Mouse (Mus musculus) fibroblast of lung, adult 2 months (primary cell): ENCODE measurements around the gene Slc28a3.

ENCODE experiments used
- DNase-seq: peaks from one replicate; pipeline ENCODE4 v3.0.0-alpha.2; 2011; ENCODE audit warnings: low read depth

The Slc28a3 gene

GRCm38 (mm10) chr13:58560497-58561138, 50.1 kb downstream of the Slc28a3 start:
- DNase-seq = no peak

GRCm38 (mm10) chr13:58558216-58558615, 52.5 kb downstream of the Slc28a3 start:
- no peak for DNase-seq

- DNase-seq = no peak
Observed at GRCm38 (mm10) chr13:58556018-58556417, 54.7 kb downstream of the Slc28a3 start.

GRCm38 (mm10) chr13:58555561-58555960, 55.1 kb downstream of the Slc28a3 start:
- no peak for DNase-seq

DNA sequence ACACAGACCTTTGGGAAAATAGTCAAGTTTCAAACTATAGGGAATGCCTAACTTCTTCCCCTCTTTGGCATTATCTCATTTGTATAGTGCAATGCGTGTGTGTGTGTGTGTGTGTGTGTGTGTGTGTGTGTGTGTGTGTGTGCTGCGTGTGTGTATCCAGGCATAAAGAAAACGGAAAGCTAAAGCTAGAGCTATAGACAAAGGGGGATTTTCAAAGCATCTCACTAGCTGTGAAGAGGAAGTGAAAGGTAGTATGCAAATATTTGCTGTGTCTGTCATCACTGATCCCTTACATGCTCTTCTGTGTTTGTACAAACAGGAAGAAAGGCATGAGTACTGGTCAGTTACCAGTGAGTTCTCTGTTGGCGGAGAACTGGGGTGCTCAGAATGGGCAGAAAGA, 58.8 kb downstream of the Slc28a3 start:
- no peak for DNase-seq

DNA sequence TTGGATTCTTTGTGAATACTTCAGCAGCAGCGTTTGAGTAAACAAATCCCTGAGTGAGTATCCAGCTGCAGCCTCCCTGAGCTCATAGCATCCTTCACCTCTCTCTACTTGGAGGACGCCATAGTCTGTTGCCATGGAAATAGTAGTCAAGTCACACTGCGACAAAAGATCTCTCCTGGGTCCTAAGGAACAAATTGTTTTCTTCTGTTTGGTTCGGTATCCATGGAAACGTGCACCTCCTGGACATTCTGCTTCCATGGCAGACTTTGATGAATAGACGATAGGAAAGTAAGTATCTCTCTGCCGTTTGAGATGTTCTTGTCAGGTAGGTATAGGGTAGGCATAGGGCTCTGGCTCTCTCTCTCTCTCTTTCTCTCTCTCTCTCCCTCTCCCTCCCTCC, 63.1 kb downstream of the Slc28a3 start:
- no peak for DNase-seq

DNA sequence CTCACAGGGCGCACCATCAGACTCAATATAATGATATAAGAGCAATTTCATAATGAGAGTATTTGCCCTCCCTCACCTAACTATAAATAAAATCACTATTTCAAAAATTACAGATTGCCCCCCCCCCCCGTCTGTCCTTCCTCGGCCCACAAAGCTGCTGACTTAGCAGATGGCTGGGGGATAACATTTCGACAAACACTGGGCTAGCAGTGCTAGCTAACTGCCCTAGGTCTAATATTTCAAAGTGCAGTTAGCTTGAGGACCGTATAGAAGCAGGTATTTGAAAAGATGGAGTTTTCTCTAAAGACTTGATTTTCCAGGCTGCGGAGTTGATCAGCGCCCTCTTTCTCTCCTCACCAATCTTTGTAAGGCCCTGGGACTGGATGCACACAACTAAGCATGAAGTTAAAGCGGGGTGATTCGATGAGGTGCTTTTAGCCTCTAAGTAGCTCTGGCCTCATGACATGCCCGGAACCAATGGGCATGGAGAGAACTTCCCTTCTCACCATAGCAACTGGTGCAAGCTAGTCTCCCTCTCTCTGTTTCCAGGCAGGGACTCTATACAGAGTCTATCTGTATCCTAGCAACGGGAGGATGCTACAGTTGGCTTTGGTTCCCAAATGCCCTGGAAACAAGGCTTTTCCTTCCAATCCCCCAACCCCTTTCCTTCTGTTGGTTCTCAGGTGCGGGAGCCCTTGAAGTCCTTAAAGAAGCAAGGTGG, 66.8 kb downstream of the Slc28a3 start:
- DNase-seq = no peak

- no peak for DNase-seq
Observed at GRCm38 (mm10) chr13:58543066-58543465, 67.6 kb downstream of the Slc28a3 start.

GRCm38 (mm10) chr13:58542601-58543041, 68.1 kb downstream of the Slc28a3 start:
- no peak for DNase-seq

- no peak for DNase-seq
Observed at GRCm38 (mm10) chr13:58542167-58542566, 68.5 kb downstream of the Slc28a3 start.

DNA sequence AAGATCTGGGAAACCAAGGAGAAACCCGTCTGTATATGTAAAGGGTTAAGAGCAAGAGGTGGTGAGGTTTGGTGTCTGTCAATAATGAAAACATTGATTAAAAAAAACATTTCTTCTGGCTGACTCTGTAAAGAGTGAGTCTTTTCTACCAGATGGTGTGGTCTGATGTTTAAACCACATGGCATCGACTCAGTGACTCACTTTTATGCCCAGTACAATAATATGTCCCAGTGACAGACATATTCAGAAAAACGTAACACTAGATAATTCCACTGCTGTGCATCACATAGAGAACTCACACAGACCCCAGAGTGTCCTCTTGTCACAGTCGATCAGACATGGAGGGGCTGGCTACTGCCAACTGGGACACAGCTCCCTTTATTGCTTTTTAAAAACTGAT, 69.1 kb downstream of the Slc28a3 start:
- DNase-seq = no peak

- DNase-seq = no peak
Observed at GRCm38 (mm10) chr13:58538966-58539365, 71.7 kb downstream of the Slc28a3 start.

DNA sequence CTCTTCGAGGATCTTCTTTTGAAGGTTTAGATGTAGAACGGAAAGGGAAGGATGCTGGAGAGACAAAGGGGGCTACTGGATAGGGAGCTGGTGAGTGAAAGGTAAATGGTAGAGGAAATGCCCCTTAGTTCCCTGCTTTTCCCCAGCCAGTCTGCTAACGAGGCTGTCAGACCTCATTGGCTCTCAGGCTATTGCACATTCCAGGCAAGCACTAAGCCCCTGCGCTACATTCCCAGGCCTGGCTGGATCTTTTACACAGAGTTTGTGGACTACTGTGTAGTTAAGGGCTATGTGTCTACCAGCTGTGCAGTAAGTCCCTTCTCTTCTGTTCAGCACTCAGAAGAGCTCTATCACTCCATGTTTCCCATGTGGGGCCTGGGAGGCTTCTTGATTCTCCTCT, 72.3 kb downstream of the Slc28a3 start:
- no peak for DNase-seq

DNA sequence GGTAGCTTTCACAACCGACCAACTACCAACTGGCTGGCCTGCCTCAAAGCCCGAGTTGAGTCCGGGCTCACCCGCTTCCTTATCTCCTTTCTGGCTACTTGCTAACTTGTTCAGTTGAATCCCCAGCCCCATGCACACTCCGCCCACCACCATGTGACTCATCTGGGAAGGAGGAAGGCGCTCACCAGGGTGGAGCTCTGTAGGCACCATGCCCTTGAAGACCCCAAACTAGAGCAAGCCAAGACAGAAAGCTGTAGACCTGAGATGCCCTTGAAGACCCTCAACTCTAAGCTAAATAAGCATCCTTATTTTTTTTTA, 72.8 kb downstream of the Slc28a3 start:
- no peak for DNase-seq

DNA sequence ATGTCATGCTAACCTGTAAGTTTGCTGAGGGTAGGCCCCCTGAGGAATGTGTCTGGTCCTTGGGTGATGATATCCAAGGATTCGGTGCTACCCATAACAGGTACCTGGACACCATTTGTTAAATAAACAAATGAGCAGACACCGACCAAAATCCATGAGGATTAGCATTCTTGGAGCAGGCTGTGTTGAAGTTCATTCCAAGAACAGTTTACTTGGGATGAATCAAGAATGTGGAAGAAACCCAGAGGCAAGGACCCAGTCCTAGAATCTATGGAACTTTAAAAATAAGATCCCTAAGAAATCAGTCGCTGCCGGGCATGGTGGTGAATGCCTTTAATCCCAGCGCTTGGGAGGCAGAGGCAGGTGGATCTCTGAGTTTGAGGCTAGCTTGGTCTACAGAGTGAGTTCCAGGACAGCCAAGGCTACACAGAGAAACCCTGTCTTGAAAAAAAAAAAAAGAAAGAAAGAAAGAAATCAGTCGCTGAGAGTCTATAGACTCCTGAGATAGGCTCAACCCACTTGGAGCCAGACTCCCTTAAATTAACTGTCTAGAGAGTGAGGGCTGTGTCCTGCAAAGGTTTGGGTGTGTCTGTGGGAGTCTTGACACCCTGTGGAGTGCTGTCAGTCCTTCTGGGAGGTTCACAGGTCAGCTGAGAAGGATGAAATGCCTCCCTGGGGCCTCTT, 73.3 kb downstream of the Slc28a3 start:
- no peak for DNase-seq

- DNase-seq = no peak
Observed at GRCm38 (mm10) chr13:58536466-58537231, 74.0 kb downstream of the Slc28a3 start.

- DNase-seq = no peak
Observed at GRCm38 (mm10) chr13:58535321-58535720, 75.4 kb downstream of the Slc28a3 start.

- DNase-seq = no peak
Observed at GRCm38 (mm10) chr13:58534861-58535260, 75.8 kb downstream of the Slc28a3 start.

DNA sequence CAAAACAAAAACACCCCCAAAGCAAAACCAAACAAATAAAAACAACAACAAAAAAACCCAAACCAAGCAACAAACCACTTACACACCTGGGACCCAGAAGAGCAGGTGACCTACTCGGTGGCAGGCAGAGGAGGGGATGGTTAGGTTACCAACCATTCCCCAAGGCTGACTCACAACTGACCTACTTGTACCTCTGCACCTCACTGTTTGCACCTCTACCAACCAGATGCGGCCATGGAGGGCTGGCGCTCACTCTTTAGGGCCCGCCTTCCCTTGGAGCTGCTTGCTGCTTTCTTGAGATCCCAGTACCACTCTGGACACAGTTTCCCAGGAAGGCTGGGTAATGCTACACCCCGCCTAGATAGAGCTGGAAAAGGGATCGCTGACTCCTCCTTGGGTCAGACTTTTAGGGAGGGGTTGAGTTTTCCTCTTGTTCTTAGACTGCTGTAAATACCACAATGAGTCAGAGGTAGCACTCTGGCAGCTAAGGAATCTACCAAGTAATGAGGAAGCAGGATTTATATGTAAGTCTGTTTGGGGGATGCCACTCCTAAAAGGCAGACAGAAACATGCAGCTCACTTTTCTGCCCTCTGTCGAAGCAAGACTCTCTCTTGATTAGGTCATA, 76.3 kb downstream of the Slc28a3 start:
- DNase-seq = peak; percentile 76

GRCm38 (mm10) chr13:58524581-58524980, 86.1 kb downstream of the Slc28a3 start:
- no peak for DNase-seq

DNA sequence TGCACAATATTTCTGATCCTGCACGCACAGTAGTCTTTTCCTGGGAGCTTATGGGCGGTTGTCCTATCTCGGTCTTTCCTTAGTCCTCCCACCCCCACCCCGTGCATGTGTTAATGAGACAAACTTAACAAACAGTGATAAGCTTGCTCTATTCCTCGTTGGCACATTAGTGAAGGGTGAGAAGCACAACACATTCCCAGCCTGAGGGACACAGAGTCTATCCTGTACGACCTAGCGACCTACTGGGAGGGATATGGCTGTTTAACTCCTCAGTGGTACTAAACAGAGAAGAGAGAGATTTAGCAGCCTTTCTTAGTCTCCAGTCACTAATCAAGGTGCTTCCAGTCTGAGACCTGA, 86.9 kb downstream of the Slc28a3 start:
- DNase-seq = no peak
